Mouse (Mus musculus): ENCODE data around the gene Akr1c13. TPM values are rescaled to one million over a fixed set of nuclear protein-coding genes. Genes with fewer than 3 reads are reported as not detected.
"Not testable (repeated sequence)": the region's sequence is repeated elsewhere in the genome, so short reads cannot be mapped to it uniquely, and the experiment has no call there.

The Akr1c13 gene
- total RNA-seq (2021) = under 1 TPM in 1 of 2 experiments, not detected in 1; 0.43 TPM
- long read RNA-seq, experiment 1 = 0 reads
- long read RNA-seq, experiment 2, partial matches to known transcripts = 0 of 1 reads
- long read RNA-seq, experiment 2, other reads (novel, unspliced or antisense) = 0 of 1 reads

GRCm38 (mm10) chr13:4190904-4191303 is at the start of gene Akr1c13:
Gene Akr1c13 (plus strand): TSS chr13:4191150.
- peak; percentile 3 for DNase-seq (ENCODE audit: low spot score)

- DNase-seq (ENCODE audit: low spot score) = no peak
These were observed 46.7 kb upstream of the Akr1c13 start for GRCm38 (mm10) chr13:4144261-4144660.

- no peak for DNase-seq (ENCODE audit: low spot score)
These were observed 40.4 kb upstream of the Akr1c13 start, which contains the start of gene Akr1c18 for GRCm38 (mm10) chr13:4150518-4150917. Gene Akr1c18 (minus strand): TSS chr13:4150654.

- DNase-seq (ENCODE audit: low spot score) = no peak
These were observed 38.0 kb upstream of the Akr1c13 start for GRCm38 (mm10) chr13:4152908-4153307.

- no peak for DNase-seq (ENCODE audit: low spot score)
These were observed 37.4 kb upstream of the Akr1c13 start for GRCm38 (mm10) chr13:4153593-4153992.

GRCm38 (mm10) chr13:4155286-4155685 is 35.7 kb upstream of the Akr1c13 start:
- no peak for DNase-seq (ENCODE audit: low spot score)

- DNase-seq (ENCODE audit: low spot score) = no peak
These were observed 22.9 kb upstream of the Akr1c13 start for GRCm38 (mm10) chr13:4168006-4168405.

- no peak for DNase-seq (ENCODE audit: low spot score)
These were observed 18.0 kb upstream of the Akr1c13 start for GRCm38 (mm10) chr13:4172978-4173377.

GRCm38 (mm10) chr13:4181321-4181720 is 9.6 kb upstream of the Akr1c13 start:
- DNase-seq (ENCODE audit: low spot score) = not testable (repeated sequence)

- DNase-seq (ENCODE audit: low spot score) = no peak
These were observed 7.8 kb upstream of the Akr1c13 start for GRCm38 (mm10) chr13:4183116-4183515.

- DNase-seq (ENCODE audit: low spot score) = not testable (repeated sequence)
These were observed 4.1 kb upstream of the Akr1c13 start for GRCm38 (mm10) chr13:4186641-4187411.

GRCm38 (mm10) chr13:4188174-4188573 is 2.8 kb upstream of the Akr1c13 start:
- peak; percentile 5 for DNase-seq (ENCODE audit: low spot score)

GRCm38 (mm10) chr13:4192511-4192910 is 1.6 kb downstream of the Akr1c13 start:
- no peak for DNase-seq (ENCODE audit: low spot score)

GRCm38 (mm10) chr13:4206147-4206903 is 15.4 kb downstream of the Akr1c13 start:
- DNase-seq (ENCODE audit: low spot score) = no peak

- DNase-seq (ENCODE audit: low spot score) = no peak
These were observed 20.8 kb downstream of the Akr1c13 start for GRCm38 (mm10) chr13:4211560-4212299.

- no peak for DNase-seq (ENCODE audit: low spot score)
These were observed 21.4 kb downstream of the Akr1c13 start for GRCm38 (mm10) chr13:4212309-4212708.

GRCm38 (mm10) chr13:4215496-4215895 is 24.5 kb downstream of the Akr1c13 start:
- not testable (repeated sequence) for DNase-seq (ENCODE audit: low spot score)

GRCm38 (mm10) chr13:4228441-4228840 is 37.5 kb downstream of the Akr1c13 start, which contains the start of gene Akr1c19:
Gene Akr1c19 (plus strand): TSS chr13:4228700.
- DNase-seq (ENCODE audit: low spot score) = peak; percentile 36

GRCm38 (mm10) chr13:4230841-4231623 is 40.1 kb downstream of the Akr1c13 start:
- no peak for DNase-seq (ENCODE audit: low spot score)

GRCm38 (mm10) chr13:4233135-4233534 is 42.2 kb downstream of the Akr1c13 start:
- no peak for DNase-seq (ENCODE audit: low spot score)

All from gastrocnemius, adult 18-20 months (tissue).